Mouse (Mus musculus) T-helper 17 cell (primary cell): ENCODE data around the gene Akap13.

Experiments
- in situ Hi-C, 2 experiments: fragments of 300-600 bp; cut with MboI, MseI; formaldehyde crosslinking; loops; 1 replicate in 1 of 2; 2 replicates in 1 of 2; pipeline ENCODE4 v1.15.1; 2025; ENCODE audit warnings: high pct_unique_total_duplicates in 2 of 2

Akap13 gene

GRCm38 (mm10) chr7:75509085-75509873 lies 53.9 kb downstream of the Akap13 start:
- in situ Hi-C loops: no loop called here

- in situ Hi-C loops: loop anchor here in 1 of 2 experiments (10.0 kb wide), 1 partner anchor 381 kb away; no protein-coding TSS in a partner anchor
Measured at GRCm38 (mm10) chr7:75515472-75515871, 60.1 kb downstream of the Akap13 start.

- in situ Hi-C loops: loop anchor here in 1 of 2 experiments (10.0 kb wide), 1 partner anchor 382 kb away; no protein-coding TSS in a partner anchor
Measured at GRCm38 (mm10) chr7:75516716-75517619, 61.6 kb downstream of the Akap13 start.

- in situ Hi-C loops: no loop called here
Measured at GRCm38 (mm10) chr7:75520531-75520930, 65.2 kb downstream of the Akap13 start.

GRCm38 (mm10) chr7:75521199-75521598 lies 65.9 kb downstream of the Akap13 start:
- in situ Hi-C loops: no loop called here

- in situ Hi-C loops: no loop called here
Measured at GRCm38 (mm10) chr7:75522226-75522625, 66.9 kb downstream of the Akap13 start.

- in situ Hi-C loops: no loop called here
Measured at GRCm38 (mm10) chr7:75524789-75525569, 69.6 kb downstream of the Akap13 start.

GRCm38 (mm10) chr7:75525716-75526401 lies 70.5 kb downstream of the Akap13 start:
- in situ Hi-C loops: no loop called here

- in situ Hi-C loops: no loop called here
Measured at GRCm38 (mm10) chr7:75528751-75529150, 73.4 kb downstream of the Akap13 start.

- in situ Hi-C loops: loop anchor here in 1 of 2 experiments (10.0 kb wide), 1 partner anchor 395 kb away; no protein-coding TSS in a partner anchor
Measured at GRCm38 (mm10) chr7:75529857-75530437, 74.6 kb downstream of the Akap13 start.

- in situ Hi-C loops: loop anchor here in 1 of 2 experiments (10.0 kb wide), 1 partner anchor 396 kb away; no protein-coding TSS in a partner anchor
Measured at GRCm38 (mm10) chr7:75530642-75531041, 75.3 kb downstream of the Akap13 start.

GRCm38 (mm10) chr7:75533079-75533478 lies 77.7 kb downstream of the Akap13 start:
- in situ Hi-C loops: loop anchor here in 1 of 2 experiments (10.0 kb wide), 1 partner anchor 398 kb away; no protein-coding TSS in a partner anchor

- in situ Hi-C loops: loop anchor here in 1 of 2 experiments (10.0 kb wide), 1 partner anchor 401 kb away; no protein-coding TSS in a partner anchor
Measured at GRCm38 (mm10) chr7:75536298-75536697, 81.0 kb downstream of the Akap13 start.

- in situ Hi-C loops: loop anchor here in 1 of 2 experiments (10.0 kb wide), 1 partner anchor 403 kb away; no protein-coding TSS in a partner anchor
Measured at GRCm38 (mm10) chr7:75537567-75537966, 82.2 kb downstream of the Akap13 start.

- in situ Hi-C loops: loop anchor here in 1 of 2 experiments (10.0 kb wide), 1 partner anchor 404 kb away; no protein-coding TSS in a partner anchor
Measured at GRCm38 (mm10) chr7:75538513-75538912, 83.2 kb downstream of the Akap13 start.

GRCm38 (mm10) chr7:75539168-75539567 lies 83.8 kb downstream of the Akap13 start:
- in situ Hi-C loops: loop anchor here in 1 of 2 experiments (10.0 kb wide), 1 partner anchor 404 kb away; no protein-coding TSS in a partner anchor

GRCm38 (mm10) chr7:75549856-75550255 lies 94.5 kb downstream of the Akap13 start:
- in situ Hi-C loops: loop anchor here (5.0 to 25.0 kb wide), 3 partner anchors 38 to 175 kb away; no protein-coding TSS in a partner anchor

- in situ Hi-C loops: loop anchor here (5.0 to 25.0 kb wide), 3 partner anchors 39 to 176 kb away; no protein-coding TSS in a partner anchor
Measured at GRCm38 (mm10) chr7:75550791-75551336, 95.5 kb downstream of the Akap13 start.
